Mouse (Mus musculus): ENCODE measurements at regions not wholly inside any gene's neighbourhood (a gene's known extent, or its start where the extent isn't known, plus 50 kb on each side); places are given as distances from the start of the nearest gene placed in this dataset.

DNA sequence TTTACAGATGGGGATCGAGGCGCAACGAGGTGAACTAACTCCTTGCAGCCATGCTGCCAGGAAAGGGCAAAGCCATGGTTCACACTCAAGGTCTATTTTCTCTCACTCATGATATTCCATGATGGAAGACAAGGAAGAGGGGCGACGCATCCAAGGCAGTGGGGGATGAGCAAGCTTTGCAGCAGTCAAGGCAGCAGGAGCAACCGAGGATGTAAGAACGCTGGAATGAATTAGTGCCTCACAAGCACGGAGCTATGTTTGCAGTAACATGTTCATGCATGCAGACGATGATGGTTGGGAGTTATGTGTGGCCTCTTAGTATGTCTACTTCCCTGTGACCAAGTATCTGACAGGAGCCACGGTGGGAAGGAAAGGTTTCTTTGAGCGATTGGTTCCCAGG lies 156.8 kb upstream of the Agap1 start:
- Histone ChIP-seq H3K36me3 (replicated peaks; ENCODE audit: control insufficient read depth, insufficient read depth, low read depth) (no peaks in the 10 kb centered on the region), H3K9ac (replicated peaks) (no peak overlapping the region), H3K27me3 (ENCODE audit: control insufficient read depth, insufficient read depth, low read length) (no peaks in the 10 kb centered on the region), H3K9me3 (ENCODE audit: control insufficient read depth, low read length) (no peaks in the 10 kb centered on the region), H3K4me2 (ENCODE audit: low read depth) (no peak overlapping the region), H3K4me1 (replicated peaks; ENCODE audit: control insufficient read depth in 2 of 2, insufficient read depth in 2 of 2, low read length in 1 of 2) (no peaks in the 10 kb centered on the region), H3K4me3 (ENCODE audit: insufficient read depth in 1 of 2, low read depth in 2 of 2, low read length in 2 of 2) (no peak overlapping the region), H3K27ac (no peak overlapping the region)
- 74% methylated on average over 11 of the region's 11 CpGs for WGBS (ENCODE audit: insufficient replicate concordance)
- TF ChIP-seq CTCF (IDR thresholded peaks at IDR 0.05; ENCODE audit: low read depth) (no peak), EP300 (IDR thresholded peaks at IDR 0.05; ENCODE audit: low read depth) (no peak)
- DNase-seq (ENCODE audit: low read depth in 3 of 3, low spot score in 3 of 3) (no peak), ATAC-seq (ENCODE audit: insufficient read depth) (no peak)

GRCm38 (mm10) chr1:89301151-89301550 lies 153.5 kb upstream of the Agap1 start:
- no peak for DNase-seq (ENCODE audit: low read depth in 3 of 3, low spot score in 3 of 3)
- H3K36me3 ChIP-seq (replicated peaks; ENCODE audit: control insufficient read depth, insufficient read depth, low read depth), result no peaks in the 10 kb centered on the region
- H3K27me3 ChIP-seq (ENCODE audit: control insufficient read depth, insufficient read depth, low read length), result no peaks in the 10 kb centered on the region
- no peaks in the 10 kb centered on the region for H3K9me3 ChIP-seq (ENCODE audit: control insufficient read depth, low read length)
- H3K27ac ChIP-seq, result no peak overlapping the region
- ATAC-seq (ENCODE audit: insufficient read depth), result no peak
- no peak for TF ChIP-seq CTCF (IDR thresholded peaks at IDR 0.05; ENCODE audit: low read depth)
- no peak for TF ChIP-seq EP300 (IDR thresholded peaks at IDR 0.05; ENCODE audit: low read depth)
- WGBS (ENCODE audit: insufficient replicate concordance), result 64% methylated on average over 6 of the region's 6 CpGs
- H3K4me3 ChIP-seq (ENCODE audit: insufficient read depth in 1 of 2, low read depth in 2 of 2, low read length in 2 of 2), result no peak overlapping the region
- H3K4me2 ChIP-seq (ENCODE audit: low read depth), result no peak overlapping the region
- no peaks in the 10 kb centered on the region for H3K4me1 ChIP-seq (replicated peaks; ENCODE audit: control insufficient read depth in 2 of 2, insufficient read depth in 2 of 2, low read length in 1 of 2)
- H3K9ac ChIP-seq (replicated peaks), result no peak overlapping the region

DNA sequence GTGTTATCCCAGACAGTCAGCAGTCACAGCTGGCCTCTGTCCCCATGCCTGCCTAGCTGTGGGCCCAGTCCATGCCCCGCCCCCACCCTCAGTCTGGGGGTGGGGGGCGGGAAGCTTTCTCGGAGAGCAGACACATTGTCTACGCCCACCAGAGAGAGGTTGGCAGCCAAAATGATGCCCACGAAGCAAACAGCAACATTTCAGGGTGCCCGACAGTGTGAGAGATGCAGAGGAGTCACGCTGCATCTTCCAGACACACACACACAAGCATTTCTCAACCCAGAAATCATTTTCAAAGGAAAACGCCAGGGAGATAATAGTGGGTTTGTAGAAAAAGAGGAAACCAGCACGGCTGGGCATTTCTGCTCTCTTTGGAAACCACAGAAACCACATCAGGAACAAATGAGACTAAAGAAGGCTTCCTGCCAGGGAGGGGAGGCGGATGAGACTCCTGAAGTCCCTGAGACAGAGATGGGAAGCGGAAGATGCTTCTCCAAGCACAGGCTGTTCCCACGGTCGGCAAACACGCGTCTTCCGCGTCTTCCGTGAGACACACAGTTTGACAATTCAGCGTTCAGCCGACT lies 152.1 kb upstream of the Agap1 start:
- Histone ChIP-seq H3K9ac (replicated peaks) (no peak overlapping the region), H3K27ac (no peak overlapping the region), H3K36me3 (replicated peaks; ENCODE audit: control insufficient read depth, insufficient read depth, low read depth) (no peaks in the 10 kb centered on the region), H3K27me3 (ENCODE audit: control insufficient read depth, insufficient read depth, low read length) (no peaks in the 10 kb centered on the region), H3K4me1 (replicated peaks; ENCODE audit: control insufficient read depth in 2 of 2, insufficient read depth in 2 of 2, low read length in 1 of 2) (no peaks in the 10 kb centered on the region), H3K4me2 (ENCODE audit: low read depth) (no peak overlapping the region), H3K4me3 (ENCODE audit: insufficient read depth in 1 of 2, low read depth in 2 of 2, low read length in 2 of 2) (no peak overlapping the region), H3K9me3 (ENCODE audit: control insufficient read depth, low read length) (no peaks in the 10 kb centered on the region)
- DNase-seq (ENCODE audit: low read depth in 3 of 3, low spot score in 3 of 3), result no peak
- ATAC-seq (ENCODE audit: insufficient read depth), result no peak
- no peak for TF ChIP-seq CTCF (IDR thresholded peaks at IDR 0.05; ENCODE audit: low read depth)
- 7% methylated on average over 20 of the region's 20 CpGs for WGBS (ENCODE audit: insufficient replicate concordance)

DNA sequence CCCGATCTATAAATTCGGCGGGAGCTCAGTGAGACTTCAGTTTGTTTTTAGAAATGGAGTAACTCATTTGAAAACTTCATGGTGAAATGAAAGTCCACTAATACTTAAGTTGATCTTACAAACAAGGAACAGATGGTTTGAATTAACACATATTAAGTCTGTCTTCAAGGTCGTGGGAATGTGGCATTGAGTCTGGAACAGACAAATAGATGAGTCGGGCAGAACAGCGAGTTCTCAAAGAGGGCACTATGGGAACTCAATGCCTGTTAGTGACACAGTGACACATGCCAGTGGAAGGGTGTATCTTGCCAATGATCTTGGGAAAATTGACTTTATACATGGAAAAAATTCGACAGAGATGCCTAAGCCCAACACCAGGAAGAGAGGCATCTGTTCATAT lies 149.4 kb upstream of the Agap1 start:
- Histone ChIP-seq H3K36me3 (replicated peaks; ENCODE audit: control insufficient read depth, insufficient read depth, low read depth) (no peaks in the 10 kb centered on the region), H3K27me3 (ENCODE audit: control insufficient read depth, insufficient read depth, low read length) (no peaks in the 10 kb centered on the region), H3K9me3 (ENCODE audit: control insufficient read depth, low read length) (no peaks in the 10 kb centered on the region), H3K4me3 (ENCODE audit: insufficient read depth in 1 of 2, low read depth in 2 of 2, low read length in 2 of 2) (no peak overlapping the region), H3K27ac (no peak overlapping the region), H3K4me1 (replicated peaks; ENCODE audit: control insufficient read depth in 2 of 2, insufficient read depth in 2 of 2, low read length in 1 of 2) (no peaks in the 10 kb centered on the region), H3K4me2 (ENCODE audit: low read depth) (no peak overlapping the region), H3K9ac (replicated peaks) (no peak overlapping the region)
- no peak for ATAC-seq (ENCODE audit: insufficient read depth)
- TF ChIP-seq EP300 (IDR thresholded peaks at IDR 0.05; ENCODE audit: low read depth), result no peak
- TF ChIP-seq CTCF (IDR thresholded peaks at IDR 0.05; ENCODE audit: low read depth), result no peak
- DNase-seq (ENCODE audit: low read depth in 3 of 3, low spot score in 3 of 3), result no peak
- 64% methylated on average over 7 of the region's 7 CpGs for WGBS (ENCODE audit: insufficient replicate concordance)

GRCm38 (mm10) chr1:89308788-89309187 lies 145.8 kb upstream of the Agap1 start:
- H3K27me3 ChIP-seq (ENCODE audit: control insufficient read depth, insufficient read depth, low read length), result no peaks in the 10 kb centered on the region
- TF ChIP-seq EP300 (IDR thresholded peaks at IDR 0.05; ENCODE audit: low read depth) (no peak), CTCF (IDR thresholded peaks at IDR 0.05; ENCODE audit: low read depth) (no peak)
- H3K9ac ChIP-seq (replicated peaks), result no peak overlapping the region
- no peaks in the 10 kb centered on the region for H3K4me1 ChIP-seq (replicated peaks; ENCODE audit: control insufficient read depth in 2 of 2, insufficient read depth in 2 of 2, low read length in 1 of 2)
- no peak overlapping the region for H3K27ac ChIP-seq
- no peaks in the 10 kb centered on the region for H3K9me3 ChIP-seq (ENCODE audit: control insufficient read depth, low read length)
- H3K36me3 ChIP-seq (replicated peaks; ENCODE audit: control insufficient read depth, insufficient read depth, low read depth), result no peaks in the 10 kb centered on the region
- no peak overlapping the region for H3K4me3 ChIP-seq (ENCODE audit: insufficient read depth in 1 of 2, low read depth in 2 of 2, low read length in 2 of 2)
- WGBS (ENCODE audit: insufficient replicate concordance), result 67% methylated on average over 13 of the region's 13 CpGs
- H3K4me2 ChIP-seq (ENCODE audit: low read depth), result no peak overlapping the region
- no peak for DNase-seq (ENCODE audit: low read depth in 3 of 3, low spot score in 3 of 3)
- no peak for ATAC-seq (ENCODE audit: insufficient read depth)

All from liver, embryonic 14.5 days (tissue).